Mouse (Mus musculus): ENCODE data around the gene Tex33.
"Not testable (repeated sequence)": the region's sequence is repeated elsewhere in the genome, so short reads cannot be mapped to it uniquely, and the experiment has no call there.

DNA sequence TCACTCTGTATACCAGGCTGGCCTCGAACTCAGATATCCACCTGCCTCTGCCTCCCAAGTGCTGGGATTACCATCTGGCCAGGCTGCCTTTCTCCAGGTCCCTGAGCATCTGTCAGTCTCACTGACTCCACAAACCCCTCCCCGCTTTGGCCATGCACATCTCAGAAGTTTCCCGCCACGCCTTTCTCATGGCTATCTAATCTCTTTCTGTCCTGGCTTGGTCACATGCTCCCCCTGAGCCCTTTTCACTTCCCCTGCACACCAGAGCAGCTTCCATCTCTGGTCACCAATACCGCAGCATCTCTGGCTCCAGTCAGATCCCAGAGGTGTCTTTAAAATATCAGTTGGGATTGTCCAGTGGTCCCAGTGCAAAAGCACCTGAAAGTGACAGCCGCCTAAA is 65.7 kb downstream of the Tex33 start:
- TF ChIP-seq POLR2A (IDR thresholded peaks at IDR 0.05; ENCODE audit: borderline replicate concordance, control insufficient read depth, low read depth, low read length); CTCF (IDR thresholded peaks at IDR 0.05; ENCODE audit: control insufficient read depth, insufficient read depth, low read length): not testable (repeated sequence)

Data from bone marrow, adult 2 months (tissue).